Mouse (Mus musculus): ENCODE measurements around the gene Rere.
A peak's percentile ranks its signal among the peaks of the same experiment; 100 is the strongest.

The Rere gene

DNA sequence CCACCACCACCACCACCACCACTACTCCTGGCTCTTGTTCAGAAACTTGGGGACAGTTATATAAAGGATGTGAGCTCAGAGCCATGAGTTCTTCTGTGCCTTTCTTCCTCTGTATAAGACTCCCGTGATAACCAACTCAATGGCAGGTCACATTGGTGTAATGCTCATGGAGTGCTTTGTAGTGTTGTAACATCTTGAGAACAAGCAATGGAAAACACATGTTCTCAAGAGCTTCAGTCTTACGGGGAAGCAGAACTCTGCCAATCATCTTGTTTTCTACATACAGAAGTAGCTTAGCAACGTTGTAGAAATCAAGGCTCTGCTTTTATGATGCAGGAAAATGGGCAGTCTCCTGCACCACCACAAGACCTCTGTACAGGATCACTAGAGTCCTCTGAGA is 107.1 kb downstream of the Rere start:
- DNase-seq, result no peak

DNA sequence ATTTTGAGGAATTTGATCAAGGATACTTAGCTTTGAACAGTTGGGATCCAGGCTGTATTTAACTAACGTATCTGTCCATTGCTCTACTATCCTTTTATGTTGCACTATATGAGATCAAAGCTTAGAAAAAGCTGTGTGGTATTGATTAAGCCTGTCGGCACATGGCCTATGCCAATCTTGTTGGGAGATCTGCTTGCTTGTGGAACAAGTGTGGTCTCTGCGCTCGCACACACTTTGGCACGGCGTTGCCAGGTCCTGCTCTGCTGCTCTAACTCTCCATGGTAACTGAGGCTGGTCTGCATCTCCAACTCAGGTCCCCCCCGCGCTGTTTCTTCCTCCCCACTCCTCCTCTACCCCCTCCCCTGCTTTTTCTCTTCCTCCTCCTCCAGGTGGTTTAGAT is 112.2 kb downstream of the Rere start:
- no peak for DNase-seq

DNA sequence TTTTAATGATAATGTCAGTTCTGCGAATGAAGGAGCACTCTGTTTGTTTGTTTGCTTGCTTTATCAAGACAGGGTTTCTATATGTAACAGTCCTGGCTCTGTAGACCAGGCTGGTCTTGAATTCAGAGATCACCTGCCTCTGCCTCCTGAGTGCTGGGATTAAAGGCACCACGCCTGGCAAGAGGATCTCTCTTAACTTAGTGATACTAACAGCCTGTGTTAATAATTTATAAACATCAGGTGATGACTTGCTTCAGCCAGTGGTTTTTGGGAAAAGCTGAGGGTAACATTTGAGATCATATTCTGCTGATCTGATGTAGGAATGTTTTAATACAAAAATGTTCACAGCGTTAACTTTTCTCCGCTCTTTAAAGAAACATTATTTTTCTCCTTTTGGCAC is 112.6 kb downstream of the Rere start:
- no peak for DNase-seq

DNA sequence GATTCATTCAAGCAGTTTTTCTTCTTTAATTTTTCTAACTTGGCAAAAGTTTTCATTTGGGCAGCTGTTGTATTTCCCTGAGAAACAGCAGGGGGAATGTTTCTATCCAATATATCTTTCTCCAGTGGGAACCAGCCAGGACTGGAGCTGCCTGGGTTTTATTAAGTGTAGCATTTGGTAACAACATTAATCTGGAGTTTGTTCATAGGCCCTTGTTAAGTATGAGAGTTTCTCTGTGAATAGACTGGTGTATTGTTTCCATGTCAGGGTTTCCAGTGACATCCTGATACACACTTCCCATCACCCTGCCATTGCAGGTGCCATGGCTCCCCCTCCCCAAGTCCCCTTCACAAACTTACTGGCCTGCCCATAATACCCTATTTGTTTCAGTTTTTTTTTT is 114.9 kb downstream of the Rere start:
- DNase-seq, result peak; percentile 34 to 56

DNA sequence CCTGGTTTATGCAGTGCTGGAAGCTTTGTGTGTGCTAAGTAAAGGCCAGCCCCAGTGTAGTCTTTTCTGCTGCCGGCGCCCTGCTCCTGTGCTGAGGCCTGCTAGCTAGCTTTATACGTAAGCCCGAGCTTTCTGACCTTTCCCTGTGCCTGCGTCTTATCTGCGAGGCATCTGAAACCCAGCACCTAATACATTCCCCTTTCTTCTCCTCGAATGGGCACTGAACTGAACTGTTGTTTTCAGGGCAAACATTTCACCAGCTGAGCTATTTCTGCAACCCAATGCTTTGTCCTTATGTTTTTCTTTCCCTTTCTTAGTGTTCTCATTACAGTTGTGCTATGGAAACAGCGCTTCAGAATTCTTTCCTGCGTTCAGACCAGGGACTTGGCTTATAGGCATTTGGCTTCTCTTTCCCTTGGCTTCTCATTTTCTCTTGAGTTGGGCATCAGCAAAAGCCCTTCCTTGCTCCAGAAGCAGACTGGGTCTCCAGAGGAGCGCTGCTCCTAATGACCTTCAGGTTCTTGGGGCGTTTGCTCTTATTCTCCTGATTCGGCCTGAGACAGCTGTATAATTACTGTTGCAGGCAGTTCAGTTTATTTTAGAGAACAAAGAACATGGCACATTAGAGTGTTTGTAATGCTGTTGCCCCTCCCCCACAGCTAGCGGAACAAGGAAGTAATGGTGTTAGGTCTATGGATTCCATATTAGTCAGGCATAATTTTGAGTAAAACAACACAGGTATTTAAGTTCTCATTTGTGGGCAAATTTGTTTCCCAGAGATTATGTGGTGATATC is 115.6 kb downstream of the Rere start:
- DNase-seq, result peak; percentile 34 to 58

DNA sequence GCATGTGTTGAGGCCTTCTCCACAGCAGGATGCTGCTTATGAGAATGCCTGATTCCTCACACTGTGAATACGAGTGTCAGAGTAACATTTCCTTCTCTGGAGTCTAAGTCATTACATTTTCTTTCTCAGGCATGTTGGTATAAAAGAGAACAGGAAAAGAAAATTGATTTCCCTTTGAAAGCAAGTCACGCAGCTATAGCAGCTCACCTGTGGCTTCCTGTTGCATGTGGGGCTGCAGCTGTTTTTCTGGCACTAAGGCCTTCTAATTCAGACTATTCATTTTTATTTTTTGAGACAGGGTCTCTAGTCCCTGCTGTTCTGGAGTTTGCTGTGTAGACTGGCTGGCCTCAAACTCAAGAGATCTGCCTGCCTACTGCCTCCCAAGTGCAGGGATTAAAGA is 117.6 kb downstream of the Rere start:
- no peak for DNase-seq

DNA sequence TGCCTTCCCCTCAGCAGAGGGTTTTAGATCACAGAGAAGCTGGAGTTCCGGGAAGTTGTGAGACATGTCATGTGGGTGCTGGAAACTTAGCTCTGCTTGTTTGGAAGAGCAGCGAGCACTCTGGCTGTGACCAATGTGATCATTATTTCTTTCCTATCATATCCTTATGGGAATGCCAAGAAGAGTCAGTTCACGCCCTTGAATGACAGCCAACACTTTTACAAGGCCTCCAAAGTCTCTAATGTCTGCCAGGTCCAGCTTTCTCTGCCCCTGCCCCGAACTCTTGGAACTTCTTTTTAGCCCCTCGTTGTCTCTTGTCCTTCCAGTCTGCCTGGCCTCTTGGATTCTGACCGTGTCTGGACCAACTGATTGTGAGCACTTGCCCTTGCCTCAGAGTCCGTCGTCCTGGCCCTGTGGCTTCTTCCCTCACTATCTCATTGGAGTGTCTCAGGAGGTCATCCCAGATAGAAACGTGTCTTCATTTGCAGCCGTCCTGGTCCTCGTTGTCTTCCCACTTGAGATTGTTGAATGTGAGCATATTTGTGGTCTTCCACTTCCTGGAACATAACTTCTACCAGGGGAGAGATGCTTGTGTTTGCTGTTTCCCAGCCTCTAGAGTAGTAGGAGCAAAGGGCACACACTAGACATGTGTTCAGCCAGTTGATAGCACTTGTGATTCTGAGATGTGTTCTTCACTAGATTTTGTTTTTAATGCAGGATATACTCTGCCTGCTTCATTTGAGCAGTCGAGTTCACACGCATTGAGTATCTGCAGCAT is 120.6 kb downstream of the Rere start:
- no peak for DNase-seq

DNA sequence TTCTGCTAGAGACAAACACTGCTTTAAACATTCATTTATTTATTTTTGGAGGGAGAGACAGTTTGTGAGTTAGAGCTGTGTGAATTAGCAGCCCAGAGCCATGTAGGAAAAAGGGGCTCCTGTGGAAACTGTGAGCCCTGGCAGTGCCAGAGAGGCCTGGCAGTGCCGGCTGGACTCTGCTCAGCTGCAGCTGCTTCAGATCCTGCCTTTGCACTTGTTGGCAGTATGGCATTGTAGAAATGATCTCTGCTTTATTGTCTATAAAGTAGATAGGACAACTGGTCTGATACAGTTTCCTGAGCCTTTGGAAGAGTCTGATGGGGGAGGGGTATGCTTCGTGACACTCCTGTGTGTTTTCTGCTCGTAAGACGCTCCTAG is 121.2 kb downstream of the Rere start:
- DNase-seq, result no peak

DNA sequence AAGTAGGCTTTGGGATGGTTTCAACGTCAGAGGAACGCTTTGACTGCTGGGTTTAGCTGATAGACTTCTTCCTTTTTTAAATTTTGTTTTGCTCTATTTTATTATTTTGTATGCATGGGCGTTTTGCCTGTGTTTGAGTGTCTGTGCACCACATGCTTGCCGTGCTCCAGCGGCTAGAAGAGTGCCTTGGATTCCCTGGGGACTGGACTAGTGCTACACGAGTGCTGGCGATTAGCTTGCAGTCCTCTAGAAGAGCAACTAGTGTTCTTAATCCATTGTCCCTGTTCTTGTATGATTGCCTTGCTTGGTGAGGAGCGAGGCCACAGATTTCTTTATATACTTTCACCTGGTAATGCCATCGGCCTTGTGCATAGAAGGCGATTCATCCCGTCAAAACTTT is 122.5 kb downstream of the Rere start:
- DNase-seq, result no peak

DNA sequence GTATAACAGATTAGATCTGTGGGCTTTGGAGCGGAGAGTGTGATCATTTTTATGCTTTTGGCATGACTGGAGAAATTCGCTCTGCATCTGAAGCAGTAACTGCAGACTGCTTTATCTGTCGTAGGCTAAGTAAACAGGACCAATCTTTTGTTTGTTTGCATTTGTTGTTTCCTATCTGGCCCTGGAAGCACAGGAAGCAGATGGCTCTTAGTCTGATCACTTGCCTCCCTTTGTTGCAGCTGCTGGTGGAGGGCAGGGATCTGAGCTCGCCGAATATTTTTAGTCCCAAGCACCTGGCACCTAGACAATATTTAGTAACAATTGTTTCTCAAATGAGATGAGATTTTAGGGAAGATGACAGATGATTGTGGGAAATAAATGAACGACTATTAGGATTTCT is 123.1 kb downstream of the Rere start:
- no peak for DNase-seq

DNA sequence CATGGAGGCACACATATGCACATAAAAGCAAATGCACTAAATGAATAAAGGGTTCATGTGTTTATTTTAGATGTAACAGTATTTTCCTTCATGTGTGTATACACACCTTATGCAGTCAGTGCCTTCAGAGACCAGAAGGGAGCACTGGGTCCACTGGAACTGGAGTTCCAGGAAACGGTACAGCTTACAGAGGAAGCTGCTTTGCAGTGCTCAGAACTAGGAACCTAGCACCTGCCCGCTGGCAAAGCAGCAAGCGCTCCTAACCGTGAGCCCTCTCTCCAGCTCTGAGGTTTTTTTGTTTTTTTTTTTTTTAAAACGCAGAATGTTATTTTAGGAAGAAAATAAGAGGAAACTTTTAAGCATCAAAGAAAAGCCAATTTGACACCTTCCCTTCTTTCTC is 124.3 kb downstream of the Rere start:
- DNase-seq, result no peak

DNA sequence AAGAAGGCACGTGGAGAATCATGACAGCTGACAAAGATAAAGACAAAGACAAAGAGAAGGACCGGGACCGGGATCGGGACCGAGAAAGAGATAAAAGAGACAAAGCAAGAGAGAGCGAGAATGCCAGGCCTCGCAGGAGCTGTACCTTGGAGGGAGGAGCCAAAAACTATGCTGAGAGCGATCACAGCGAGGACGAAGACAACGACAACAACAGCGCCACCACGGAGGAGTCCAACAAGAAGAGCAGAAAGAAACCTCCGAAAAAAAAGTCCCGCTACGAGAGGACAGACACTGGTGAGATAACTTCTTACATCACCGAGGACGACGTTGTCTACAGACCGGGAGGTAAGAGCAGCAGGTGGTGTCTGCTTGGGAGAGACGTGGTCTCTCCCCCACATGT is 124.9 kb downstream of the Rere start:
- no peak for DNase-seq

DNA sequence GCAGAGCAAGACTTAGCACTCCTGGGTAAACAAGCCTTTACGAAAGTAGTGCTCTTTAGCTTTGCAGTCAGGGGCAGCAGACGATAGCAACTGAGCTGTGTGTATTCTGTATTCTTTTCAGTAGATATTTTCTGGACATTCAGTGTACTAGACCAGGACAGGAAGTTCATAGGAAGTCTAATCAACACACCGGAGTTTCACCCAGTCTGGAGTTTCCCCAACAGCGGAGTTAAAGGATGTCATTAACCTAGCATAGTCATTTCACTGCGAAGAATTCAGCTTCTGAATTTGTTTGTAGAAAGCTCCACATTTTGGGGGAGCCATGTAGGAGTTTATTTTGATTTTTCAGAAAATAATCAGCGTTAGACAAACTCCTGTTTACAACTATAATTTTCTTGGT is 125.4 kb downstream of the Rere start:
- no peak for DNase-seq

DNA sequence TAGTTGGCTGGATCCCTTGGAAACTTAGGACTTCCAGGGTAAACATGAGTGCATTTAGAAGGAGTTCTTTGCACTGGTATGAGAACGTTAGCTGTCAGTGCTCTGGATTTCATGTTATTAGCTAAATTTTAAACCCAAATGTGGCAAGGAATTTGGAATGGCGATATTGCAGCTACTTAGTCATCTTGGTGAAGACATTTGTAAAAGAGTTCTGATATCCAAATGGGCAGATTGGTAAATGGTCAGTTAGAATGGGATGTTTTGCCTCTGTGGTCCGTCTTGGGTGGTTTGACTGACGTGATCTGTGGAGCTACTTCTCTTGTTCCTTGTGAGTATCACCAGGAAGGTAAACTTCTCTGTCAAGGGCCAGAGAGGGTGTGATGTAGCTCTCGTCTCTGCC is 132.8 kb downstream of the Rere start:
- DNase-seq, result no peak

DNA sequence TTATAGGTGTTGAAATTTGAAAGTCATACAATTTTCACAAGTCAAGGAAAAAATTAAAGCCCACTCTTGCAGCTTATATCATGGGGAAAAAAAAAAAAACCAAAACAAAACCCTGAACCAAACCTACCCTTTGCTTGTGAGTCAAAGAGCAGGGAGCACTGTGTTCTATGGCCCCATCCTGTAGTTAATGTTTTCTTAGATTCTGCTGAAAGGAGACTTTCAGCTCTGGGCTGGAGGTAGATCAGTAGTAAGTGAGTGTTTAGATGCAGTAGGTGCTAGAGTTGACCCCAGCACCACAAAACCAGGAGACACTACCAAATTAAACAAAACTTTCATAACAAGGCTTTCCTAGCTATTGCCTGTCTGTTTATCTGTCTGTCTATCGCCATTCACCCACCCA is 133.3 kb downstream of the Rere start:
- no peak for DNase-seq

DNA sequence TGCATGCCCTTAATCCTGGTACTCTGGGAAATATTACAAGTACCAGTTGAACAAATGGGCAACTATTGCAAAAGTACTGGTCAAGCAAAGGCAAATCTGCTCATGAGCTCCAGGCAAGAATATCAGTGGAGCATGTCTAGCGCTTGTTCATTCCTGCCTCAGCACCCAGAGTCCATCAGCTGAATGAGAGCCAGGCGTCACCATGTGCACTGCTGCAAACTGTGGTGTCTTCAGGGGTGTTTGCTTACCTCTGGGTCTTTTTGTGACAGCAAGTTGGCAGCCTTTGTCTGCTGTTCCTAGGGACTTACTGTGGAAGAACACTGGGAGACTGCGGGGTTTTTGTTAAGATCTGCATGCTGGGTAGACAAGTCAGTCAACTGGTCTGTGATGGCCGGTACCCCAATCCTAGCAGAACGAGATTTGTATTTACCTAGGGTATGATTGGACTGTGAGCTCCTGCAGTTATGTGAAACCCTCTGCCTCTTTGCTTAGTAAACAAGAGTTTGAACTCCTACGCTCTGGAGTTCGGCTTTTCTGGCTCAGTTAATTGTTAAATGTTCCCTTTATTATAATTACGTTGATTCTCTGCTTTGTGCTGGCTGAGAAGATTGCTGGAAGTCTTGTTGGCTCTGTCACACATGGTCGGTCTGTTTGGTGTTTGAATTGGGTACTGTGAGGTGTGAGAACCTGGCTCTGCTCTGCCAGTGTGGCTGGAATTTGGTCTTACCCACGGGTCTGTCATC is 134.0 kb downstream of the Rere start:
- no peak for DNase-seq

DNA sequence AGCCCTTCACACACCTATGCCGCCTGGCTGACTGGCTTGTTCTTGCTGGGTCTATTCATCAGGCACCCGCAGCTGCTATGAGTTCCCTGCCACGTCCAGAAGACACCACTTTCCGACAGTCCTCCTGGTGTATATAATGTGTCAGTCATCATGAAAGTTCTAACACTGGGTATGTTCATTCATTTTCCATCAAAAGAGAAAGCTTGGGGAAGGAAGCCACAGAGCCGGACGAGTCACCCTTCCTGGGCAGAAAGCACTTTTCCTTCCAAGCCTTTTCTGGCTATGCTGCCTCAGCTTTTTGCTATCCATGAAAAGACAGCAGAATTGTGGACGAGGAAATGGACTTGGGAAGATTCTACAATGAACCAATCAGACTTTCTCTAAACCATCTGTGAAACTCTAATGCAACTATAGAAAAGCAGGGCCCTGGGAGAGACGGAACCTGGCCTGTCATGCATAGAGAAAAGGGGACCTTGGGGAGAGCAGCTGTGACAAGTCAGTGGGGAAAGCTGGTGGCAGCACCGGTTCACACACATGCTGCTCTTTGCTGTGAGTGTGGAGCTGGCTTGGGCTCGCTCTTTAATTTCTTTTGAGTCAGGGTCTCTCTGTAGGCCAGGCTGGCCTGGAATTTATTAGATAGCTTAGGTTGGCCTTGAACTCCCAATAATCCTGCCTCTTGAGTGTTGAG is 139.3 kb downstream of the Rere start:
- DNase-seq, result no peak

DNA sequence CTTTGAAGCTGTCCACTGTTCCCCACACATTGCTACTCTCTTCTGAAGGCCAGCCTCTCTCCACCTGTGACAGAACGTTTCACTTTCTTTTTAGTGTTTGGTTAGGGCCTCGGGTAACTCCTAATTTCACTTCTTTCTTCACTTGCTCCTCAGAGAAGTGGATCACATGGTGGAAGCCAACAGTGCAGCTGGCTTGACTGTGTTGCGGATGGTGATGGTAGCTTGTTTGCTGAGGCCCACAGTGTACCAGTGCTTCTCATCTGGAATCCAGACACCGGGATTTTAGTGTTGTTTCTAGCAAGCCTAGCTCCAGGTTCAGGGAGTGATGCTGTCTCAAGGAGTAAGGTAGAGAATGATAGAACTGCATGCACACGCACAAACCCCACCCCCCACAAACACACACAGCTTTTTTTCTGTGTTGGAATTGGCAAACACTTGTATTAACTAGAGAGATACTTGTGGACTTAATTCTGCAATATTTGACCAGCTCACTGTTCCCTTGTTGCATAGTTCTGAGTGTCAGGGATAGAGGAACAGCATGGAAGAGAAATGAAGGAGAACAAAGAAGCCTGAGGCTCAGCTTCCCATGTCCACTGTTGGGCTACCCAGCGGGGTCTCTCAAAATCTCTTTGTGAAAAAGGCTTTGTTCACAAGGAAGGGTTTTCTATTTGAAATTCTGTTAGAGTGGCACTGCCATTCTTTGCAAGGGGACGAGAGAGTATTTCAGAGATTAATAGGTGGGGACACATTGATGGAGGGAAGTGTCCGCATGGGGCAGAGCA is 144.8 kb downstream of the Rere start:
- DNase-seq, result no peak

DNA sequence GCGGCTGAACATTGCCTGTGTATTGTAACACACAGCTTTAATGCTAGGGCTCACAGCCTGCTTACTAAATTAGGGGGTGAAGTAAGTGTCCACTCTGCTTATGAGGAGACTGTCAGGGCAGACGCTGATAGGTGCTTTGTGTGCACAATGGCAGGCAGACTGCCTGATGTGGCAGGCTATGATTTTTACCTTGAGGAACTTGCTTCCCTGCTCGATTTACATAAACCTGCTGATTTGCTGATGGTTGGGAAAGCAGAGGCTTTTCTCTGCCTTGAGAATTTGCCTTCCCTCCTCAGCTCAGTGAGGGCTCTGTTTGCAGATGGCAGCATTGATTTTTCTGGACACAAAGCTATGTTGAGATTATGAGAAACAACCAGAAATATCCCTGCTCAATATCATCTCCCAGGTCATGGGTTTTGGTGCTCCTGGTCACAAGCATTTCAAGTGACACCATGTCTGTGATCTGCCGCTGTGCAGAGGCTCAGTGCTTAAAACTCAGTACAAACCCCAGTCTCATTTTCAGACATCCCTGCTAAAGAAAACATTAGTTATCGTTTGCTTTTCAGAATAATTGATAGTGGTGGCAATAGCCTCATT is 145.5 kb downstream of the Rere start:
- DNase-seq, result no peak

DNA sequence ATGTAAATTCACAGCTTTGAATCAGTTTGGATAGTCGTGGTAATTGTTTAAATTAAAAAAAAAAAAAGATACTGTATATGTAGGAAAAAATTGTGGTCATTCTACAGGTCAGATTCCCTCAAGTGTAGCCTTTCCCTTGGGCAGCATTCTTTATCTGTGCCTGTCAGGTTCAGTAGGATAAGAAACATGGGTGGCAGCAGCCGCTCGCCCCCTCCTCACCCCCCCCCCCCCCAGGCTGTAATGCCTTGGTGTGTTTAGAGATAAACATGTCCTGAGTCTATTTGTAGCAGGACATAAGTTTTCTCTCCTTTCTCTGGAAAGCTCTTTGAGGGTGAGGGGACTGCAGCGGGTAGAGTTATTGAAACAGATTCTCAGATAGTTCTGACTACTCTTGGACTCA is 147.3 kb downstream of the Rere start:
- DNase-seq, result no peak

DNA sequence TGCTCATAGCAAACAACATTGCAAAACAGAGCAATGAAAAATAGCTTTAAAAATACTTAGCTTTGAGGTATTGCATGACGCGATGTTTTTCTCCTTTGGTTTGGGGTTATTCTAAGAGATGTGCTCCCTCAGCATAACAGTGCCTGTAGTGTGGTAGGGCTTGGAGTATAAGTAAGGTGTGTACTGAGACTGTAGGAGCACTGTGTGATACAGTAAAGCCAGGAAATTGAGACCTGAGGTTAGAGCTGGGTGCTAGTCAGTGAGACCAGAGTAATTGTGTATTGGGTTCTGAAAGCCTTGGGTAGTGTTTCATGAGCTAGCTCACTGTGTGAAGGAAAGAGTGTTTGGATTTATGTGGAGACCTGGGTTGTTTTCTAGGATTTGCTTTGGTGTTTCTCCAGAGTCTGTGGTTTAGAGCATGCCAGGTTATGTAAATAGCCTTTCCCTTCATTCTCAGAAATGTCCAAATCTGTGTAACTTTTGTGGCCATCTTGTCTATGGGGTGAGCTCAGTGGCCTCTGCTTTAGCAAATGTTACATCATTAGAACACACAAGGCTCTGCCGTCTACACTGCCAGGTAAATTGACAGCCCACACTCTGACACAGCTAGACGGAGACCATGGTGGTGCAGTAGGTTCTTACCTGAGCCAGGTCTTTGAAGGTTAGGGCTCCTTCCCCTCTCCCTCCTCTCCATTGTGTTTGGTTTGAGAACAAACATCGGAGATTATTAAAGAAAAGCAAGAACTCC is 152.6 kb downstream of the Rere start:
- no peak for DNase-seq

Data from kidney, postnatal 4 days (tissue).